Mouse (Mus musculus): Measurements from ENCODE around the gene Bpnt1. TPM values are rescaled to one million over a fixed set of nuclear protein-coding genes. Genes with fewer than 3 reads are reported as not detected.

Gene Bpnt1
- total and polyA plus RNA-seq, 3 experiments: 22.0 to 29.1 TPM; not detected in 1

DNA sequence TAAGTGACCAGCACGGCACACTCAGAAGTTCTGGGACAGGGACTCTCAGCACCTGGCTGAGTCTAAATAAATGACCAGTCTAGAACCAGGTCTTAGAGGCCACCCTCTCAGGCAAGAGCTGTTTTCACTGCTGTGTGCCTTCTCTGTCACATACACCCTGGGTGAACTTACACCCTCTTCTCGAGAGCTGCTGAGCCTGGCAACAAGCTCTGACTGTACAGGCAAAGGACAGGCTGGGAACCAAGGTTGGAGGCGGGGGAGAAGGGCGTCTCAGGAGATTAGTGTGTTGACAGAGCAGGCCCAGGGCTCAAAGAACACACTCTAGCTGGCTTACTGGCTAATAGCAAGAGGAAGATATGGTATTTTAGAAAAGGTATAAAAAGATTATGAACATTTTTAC, 23.0 kb upstream of the Bpnt1 start:
- no peak for TF ChIP-seq ZC3H11A (IDR thresholded peaks at IDR 0.05; ENCODE audit: low read depth, low read length)
- no peak for TF ChIP-seq ELF1 (IDR thresholded peaks at IDR 0.05; ENCODE audit: low read depth, low read length)
- TF ChIP-seq MYC (IDR thresholded peaks at IDR 0.05; ENCODE audit: low read depth, low read length): no peak
- no peak for TF ChIP-seq RCOR1 (IDR thresholded peaks at IDR 0.05; ENCODE audit: low read depth, low read length)
- Histone ChIP-seq H3K4me1 (ENCODE audit: control insufficient read depth in 1 of 2, insufficient read depth in 2 of 2, low read length in 2 of 2) (no peaks in the 10 kb centered on the region), H3K79me2 (ENCODE audit: control insufficient read depth, insufficient read depth, low read length, poor library complexity) (no peaks in the 10 kb centered on the region), H3K27me3 (ENCODE audit: control insufficient read depth in 1 of 2, insufficient read depth in 2 of 2, low read length in 2 of 2) (no peaks in the 10 kb centered on the region), H3K27ac (ENCODE audit: control insufficient read depth, low read depth, low read length) (no peak overlapping the region), H3K9me3 (replicated peaks; ENCODE audit: insufficient read depth, low read length) (no peaks in the 10 kb centered on the region), H3K36me3 (ENCODE audit: control insufficient read depth in 1 of 2, insufficient read depth in 2 of 2, low read length in 2 of 2) (peaks cover 0 to 11% of the 10 kb centered on the region in 2 experiments; a peak in 2 of 4 replicates), H3K4me3 (ENCODE audit: control insufficient read depth in 1 of 2, insufficient read depth in 1 of 2, low read depth in 2 of 2, low read length in 2 of 2) (no peak overlapping the region), H3K9ac (ENCODE audit: control insufficient read depth, low read depth, low read length, poor library complexity, severe bottlenecking) (no peak overlapping the region)
- no peak for DNase-seq (ENCODE audit: low read depth, low spot score)

DNA sequence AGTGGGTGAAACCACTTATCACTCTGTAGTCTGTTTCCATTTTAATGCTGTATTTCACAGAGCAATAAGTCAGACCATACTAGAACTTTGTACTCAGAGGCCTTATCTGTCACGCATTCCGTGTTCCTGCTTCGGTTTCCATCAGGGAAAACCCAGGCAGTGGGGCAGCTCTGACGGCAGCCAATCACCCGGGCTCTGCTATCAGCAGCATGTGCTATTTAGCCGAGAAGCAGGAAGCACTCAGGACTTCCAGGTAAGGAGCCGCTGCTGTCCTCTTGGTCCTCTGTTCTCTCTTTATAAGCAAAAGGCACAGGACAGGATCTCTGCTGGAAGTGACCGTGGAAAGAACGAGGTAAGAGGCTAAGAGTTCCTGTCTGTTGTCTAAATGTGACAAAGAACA, 20.0 kb upstream of the Bpnt1 start:
- Histone ChIP-seq H3K36me3 (ENCODE audit: control insufficient read depth in 1 of 2, insufficient read depth in 2 of 2, low read length in 2 of 2) (peaks cover 0 to 11% of the 10 kb centered on the region in 2 experiments; a peak in 2 of 4 replicates), H3K4me3 (ENCODE audit: control insufficient read depth in 1 of 2, insufficient read depth in 1 of 2, low read depth in 2 of 2, low read length in 2 of 2) (no peak overlapping the region), H3K79me2 (ENCODE audit: control insufficient read depth, insufficient read depth, low read length, poor library complexity) (no peaks in the 10 kb centered on the region), H3K9me3 (replicated peaks; ENCODE audit: insufficient read depth, low read length) (no peaks in the 10 kb centered on the region), H3K4me1 (ENCODE audit: control insufficient read depth in 1 of 2, insufficient read depth in 2 of 2, low read length in 2 of 2) (no peaks in the 10 kb centered on the region), H3K27ac (ENCODE audit: control insufficient read depth, low read depth, low read length) (no peak overlapping the region), H3K9ac (ENCODE audit: control insufficient read depth, low read depth, low read length, poor library complexity, severe bottlenecking) (no peak overlapping the region), H3K27me3 (ENCODE audit: control insufficient read depth in 1 of 2, insufficient read depth in 2 of 2, low read length in 2 of 2) (no peaks in the 10 kb centered on the region)
- no peak for DNase-seq (ENCODE audit: low read depth, low spot score)
- TF ChIP-seq POLR2AphosphoS2 (IDR thresholded peaks at IDR 0.05; ENCODE audit: low read length): no peak
- TF ChIP-seq RAD21 (IDR thresholded peaks at IDR 0.05; ENCODE audit: low read depth, low read length): no peak
- no peak for TF ChIP-seq KAT2A (conservative IDR thresholded peaks at IDR 0.05; ENCODE audit: low read depth, low read length)
- TF ChIP-seq UBTF (IDR thresholded peaks at IDR 0.05; ENCODE audit: borderline replicate concordance, insufficient read depth, low read depth, low read length): no peak
- no peak for TF ChIP-seq POLR2AphosphoS5 (IDR thresholded peaks at IDR 0.05; ENCODE audit: borderline replicate concordance, low read depth, low read length)
- TF ChIP-seq MAZ (IDR thresholded peaks at IDR 0.05; ENCODE audit: low read depth, low read length): no peak

- H3K4me3 ChIP-seq (ENCODE audit: control insufficient read depth in 1 of 2, insufficient read depth in 1 of 2, low read depth in 2 of 2, low read length in 2 of 2): no peak overlapping the region
- no peak overlapping the region for H3K9ac ChIP-seq (ENCODE audit: control insufficient read depth, low read depth, low read length, poor library complexity, severe bottlenecking)
- no peak overlapping the region for H3K27ac ChIP-seq (ENCODE audit: control insufficient read depth, low read depth, low read length)
- no peak for DNase-seq (ENCODE audit: low read depth, low spot score)
- peaks cover 0 to 14% of the 10 kb centered on the region in 2 experiments; a peak in 2 of 4 replicates for H3K36me3 ChIP-seq (ENCODE audit: control insufficient read depth in 1 of 2, insufficient read depth in 2 of 2, low read length in 2 of 2)
- H3K27me3 ChIP-seq (ENCODE audit: control insufficient read depth in 1 of 2, insufficient read depth in 2 of 2, low read length in 2 of 2): no peaks in the 10 kb centered on the region
- no peaks in the 10 kb centered on the region for H3K4me1 ChIP-seq (ENCODE audit: control insufficient read depth in 1 of 2, insufficient read depth in 2 of 2, low read length in 2 of 2)
- H3K9me3 ChIP-seq (replicated peaks; ENCODE audit: insufficient read depth, low read length): no peaks in the 10 kb centered on the region
- H3K79me2 ChIP-seq (ENCODE audit: control insufficient read depth, insufficient read depth, low read length, poor library complexity): no peaks in the 10 kb centered on the region
- no peak for TF ChIP-seq SMC3 (IDR thresholded peaks at IDR 0.05; ENCODE audit: low read depth, low read length)
- no peak for TF ChIP-seq MAX (IDR thresholded peaks at IDR 0.05; ENCODE audit: low read length)
- no peak for TF ChIP-seq ETS1 (IDR thresholded peaks at IDR 0.05; ENCODE audit: low read depth, low read length)
- TF ChIP-seq MAZ (IDR thresholded peaks at IDR 0.05; ENCODE audit: low read depth, low read length): no peak
- TF ChIP-seq MYB (IDR thresholded peaks at IDR 0.05; ENCODE audit: low read depth, low read length): no peak
- TF ChIP-seq USF2 (IDR thresholded peaks at IDR 0.05; ENCODE audit: borderline replicate concordance in 1 of 2, insufficient read depth in 1 of 2, low read depth in 1 of 2, low read length in 2 of 2): no peak
- TF ChIP-seq NELFE (IDR thresholded peaks at IDR 0.05; ENCODE audit: low read depth, low read length): no peak
- no peak for TF ChIP-seq POLR2AphosphoS5 (IDR thresholded peaks at IDR 0.05; ENCODE audit: borderline replicate concordance, low read depth, low read length)
- TF ChIP-seq SIN3A (IDR thresholded peaks at IDR 0.05; ENCODE audit: low read length): no peak
- no peak for TF ChIP-seq RAD21 (IDR thresholded peaks at IDR 0.05; ENCODE audit: low read depth, low read length)
- TF ChIP-seq CHD2 (IDR thresholded peaks at IDR 0.05; ENCODE audit: low read length): no peak
- no peak for TF ChIP-seq TBP (IDR thresholded peaks at IDR 0.05; ENCODE audit: low read depth, low read length)
- TF ChIP-seq TCF12 (IDR thresholded peaks at IDR 0.05; ENCODE audit: low read depth, low read length): no peak
- TF ChIP-seq RCOR1 (IDR thresholded peaks at IDR 0.05; ENCODE audit: low read depth, low read length): no peak
- no peak for TF ChIP-seq ELF1 (IDR thresholded peaks at IDR 0.05; ENCODE audit: low read depth, low read length)
- no peak for TF ChIP-seq NRF1 (IDR thresholded peaks at IDR 0.05; ENCODE audit: insufficient read depth, low read depth, low read length, poor library complexity, severe bottlenecking)
- TF ChIP-seq MEF2A (IDR thresholded peaks at IDR 0.05; ENCODE audit: extremely low read depth, insufficient replicate concordance, low read depth, low read length, poor library complexity, severe bottlenecking): no peak
- no peak for TF ChIP-seq ZKSCAN1 (IDR thresholded peaks at IDR 0.05; ENCODE audit: low read depth, low read length)
These were observed 17.4 kb upstream of the Bpnt1 start for GRCm38 (mm10) chr1:185314546-185314945.
